Mouse (Mus musculus): ENCODE measurements at regions not wholly inside any gene's neighbourhood (a gene's known extent, or its start where the extent isn't known, plus 50 kb on each side); places are given as distances from the start of the nearest gene placed in this dataset.

DNA sequence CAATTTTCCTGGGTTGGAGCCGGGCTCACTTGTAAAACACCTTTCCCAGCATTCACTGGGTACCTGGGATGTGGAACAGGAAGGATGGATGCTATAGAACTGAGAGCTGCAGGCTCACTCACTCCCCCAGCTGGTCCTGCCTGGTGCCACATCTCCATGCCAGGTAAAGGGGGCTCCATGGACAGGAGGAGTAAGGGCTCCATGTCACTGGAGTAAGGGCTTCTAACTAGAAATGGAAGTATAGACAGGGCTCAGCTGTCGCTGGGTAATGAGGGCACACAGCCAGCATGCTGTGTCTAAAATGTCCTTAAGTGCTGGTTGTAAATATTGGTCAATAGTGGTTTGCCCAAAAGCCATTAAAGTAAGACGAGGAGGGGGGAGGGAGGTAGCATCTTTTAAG is 99.4 kb upstream of the Gpr12 start:
- no peak for DNase-seq (ENCODE audit: low spot score)
- intact Hi-C loops (cut with DNase I) = no loop called here

DNA sequence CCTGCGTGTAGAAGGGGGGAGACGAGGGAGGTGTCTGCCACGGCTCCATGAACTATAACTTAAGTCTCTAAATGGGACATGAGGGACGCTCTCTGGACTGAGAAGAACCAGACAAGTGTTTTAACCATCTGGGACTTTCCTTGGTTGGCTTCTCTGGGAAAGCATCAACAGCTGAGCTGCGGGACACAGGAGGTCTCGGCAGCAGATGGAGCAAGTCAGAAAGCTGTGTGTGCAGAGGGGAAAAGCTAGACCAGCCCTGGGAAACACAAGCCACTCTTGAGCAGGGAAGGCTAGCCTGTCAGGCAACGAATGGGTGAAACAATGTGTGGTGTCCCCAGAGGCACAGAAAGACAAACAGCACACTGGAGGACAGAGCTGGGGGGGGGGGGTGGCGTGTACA is 98.5 kb upstream of the Gpr12 start:
- intact Hi-C loops (cut with DNase I) = no loop called here
- DNase-seq (ENCODE audit: low spot score) = no peak

DNA sequence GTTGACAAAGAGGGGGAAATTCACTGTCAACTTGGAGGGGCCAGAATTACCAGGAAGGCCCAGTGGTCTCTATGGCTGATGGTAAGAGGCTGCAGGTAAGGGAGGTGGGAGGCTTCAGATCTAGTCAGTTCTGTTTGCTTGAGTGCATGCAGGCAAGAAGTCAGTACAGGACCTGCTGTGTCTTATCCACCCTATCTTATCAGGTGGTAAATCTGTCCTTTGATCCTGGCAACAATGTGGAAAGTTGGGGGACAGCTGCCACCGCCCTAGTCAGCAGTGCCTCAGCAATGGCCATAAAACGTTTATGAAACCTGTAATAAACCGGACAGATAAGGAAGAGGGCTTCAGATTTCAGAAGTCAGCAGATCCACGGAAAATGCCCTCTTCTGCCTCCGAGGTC is 97.9 kb upstream of the Gpr12 start:
- intact Hi-C loops (cut with DNase I) = no loop called here
- no peak for DNase-seq (ENCODE audit: low spot score)

DNA sequence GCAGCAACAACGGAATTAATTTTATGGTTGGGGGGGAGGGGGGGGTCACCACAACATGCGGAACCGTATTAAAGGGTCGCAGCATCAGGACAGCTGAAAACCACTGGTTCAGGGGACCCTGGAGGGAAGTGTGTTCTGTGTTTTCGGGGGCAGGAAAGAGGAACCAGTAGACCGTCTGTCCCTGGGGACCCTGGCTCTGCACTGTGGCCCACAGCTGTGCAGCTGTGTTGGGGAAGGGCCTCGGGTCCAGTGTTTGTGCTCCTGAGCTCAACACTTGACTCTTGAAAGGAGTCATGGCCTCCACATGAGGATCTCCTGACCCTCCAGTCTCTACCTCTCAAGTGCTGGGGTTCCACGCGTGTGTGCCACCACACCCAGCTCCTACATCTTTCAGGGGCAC is 96.5 kb upstream of the Gpr12 start:
- intact Hi-C loops (cut with DNase I) = no loop called here
- DNase-seq (ENCODE audit: low spot score) = no peak

DNA sequence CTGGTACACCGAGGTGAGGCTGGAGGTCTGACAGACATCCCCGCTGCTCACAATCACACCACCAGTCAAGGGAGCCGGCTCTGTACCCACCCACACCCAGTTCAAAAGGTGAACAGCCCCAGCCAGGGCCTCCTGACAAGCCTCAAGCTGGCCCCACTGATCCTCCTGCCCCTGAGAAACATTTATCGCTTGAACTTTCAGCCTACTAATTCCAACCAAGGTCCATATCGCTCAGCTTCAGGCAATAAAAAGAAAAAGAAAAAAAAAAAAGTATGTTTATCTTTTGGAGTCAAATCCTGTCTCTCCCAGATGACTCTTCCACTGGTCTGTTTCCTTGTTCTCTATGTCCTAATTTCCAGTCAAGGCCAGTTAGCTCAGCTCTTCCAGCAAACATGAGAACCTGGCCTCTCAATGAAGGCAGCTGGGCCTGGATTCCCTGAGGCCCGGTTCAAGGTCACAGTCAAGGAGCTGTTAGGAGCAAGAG is 94.2 kb upstream of the Gpr12 start:
- intact Hi-C loops (cut with DNase I) = loop anchor here (10.0 kb wide), 2 partner anchors 546 to 636 kb away; no protein-coding TSS in a partner anchor
- no peak for DNase-seq (ENCODE audit: low spot score)

DNA sequence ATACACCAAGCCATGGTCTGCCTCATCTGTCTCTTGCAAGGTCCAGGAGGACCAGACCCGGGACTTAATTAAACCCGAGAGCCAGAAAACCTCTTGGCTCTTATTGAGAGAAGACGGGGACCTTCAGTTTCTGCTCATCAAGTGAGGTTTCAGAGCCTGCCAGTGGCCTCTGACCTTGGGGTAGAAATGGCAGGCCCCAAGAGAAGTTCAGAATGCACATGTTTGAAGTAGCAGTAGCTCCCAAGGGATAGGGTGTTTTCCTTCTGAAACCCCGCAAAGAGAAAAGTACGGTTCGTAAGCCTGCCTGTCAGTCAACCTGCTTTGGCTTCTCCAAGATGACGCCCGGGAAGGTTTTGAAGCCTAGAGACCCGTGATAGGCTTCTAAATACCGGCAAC is 93.7 kb upstream of the Gpr12 start:
- intact Hi-C loops (cut with DNase I) = loop anchor here (10.0 kb wide), 2 partner anchors 546 to 636 kb away; no protein-coding TSS in a partner anchor
- DNase-seq (ENCODE audit: low spot score) = no peak

DNA sequence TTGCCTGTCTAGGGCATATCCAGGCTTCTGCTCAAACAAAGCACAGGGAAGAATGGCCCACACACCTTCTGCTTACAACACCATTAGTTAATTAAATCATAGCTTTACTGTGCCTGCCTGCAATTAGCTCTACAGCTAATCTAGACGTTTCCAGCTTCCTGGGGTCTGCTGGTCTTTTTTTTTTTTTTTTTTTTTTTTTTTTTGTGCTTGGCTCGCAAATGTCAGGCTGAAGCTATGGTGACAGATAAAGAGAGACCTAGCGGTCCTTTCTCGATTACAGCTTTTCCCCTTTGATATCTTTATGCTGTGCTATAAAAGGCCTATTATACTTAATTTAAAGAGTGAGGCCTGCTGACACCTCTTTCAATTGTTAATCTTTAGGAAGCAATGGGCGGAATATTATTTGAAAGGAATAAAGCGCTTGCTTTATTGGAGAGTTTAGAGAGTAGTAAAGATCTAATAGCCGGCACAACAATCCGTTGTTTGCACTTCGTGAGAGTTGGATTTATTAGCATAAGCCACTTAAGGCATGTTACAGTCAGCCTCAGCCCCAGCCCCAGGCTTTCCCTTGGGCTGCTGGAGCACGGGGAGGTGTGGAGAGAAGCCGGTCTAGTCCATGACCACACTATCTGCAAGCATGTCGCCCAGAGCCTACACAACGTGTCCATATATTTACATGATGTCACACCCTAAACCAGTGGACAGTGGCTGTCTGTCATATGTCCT is 93.2 kb upstream of the Gpr12 start:
- no peak for DNase-seq (ENCODE audit: low spot score)
- intact Hi-C loops (cut with DNase I) = loop anchor here (10.0 kb wide), 2 partner anchors 547 to 637 kb away; no protein-coding TSS in a partner anchor

DNA sequence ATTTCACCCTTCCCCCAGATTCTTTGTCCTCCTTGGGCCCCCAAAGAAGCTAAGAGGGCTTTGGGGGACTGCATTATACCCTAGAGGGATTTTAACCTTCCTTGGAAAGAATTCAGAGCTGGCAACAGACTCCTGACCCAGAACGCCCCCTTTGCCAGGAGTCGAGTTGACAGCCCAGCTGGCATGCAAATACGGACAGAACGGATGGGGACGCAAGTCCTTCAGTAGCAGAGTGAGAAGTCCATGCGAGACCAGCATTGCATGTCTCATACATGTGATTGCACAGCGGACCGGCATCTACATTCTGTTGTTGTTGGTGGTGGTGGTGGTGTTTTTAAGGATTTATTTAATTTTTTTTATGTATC is 92.1 kb upstream of the Gpr12 start:
- no peak for DNase-seq (ENCODE audit: low spot score)
- intact Hi-C loops (cut with DNase I) = loop anchor here (10.0 kb wide), 2 partner anchors 548 to 638 kb away; no protein-coding TSS in a partner anchor

DNA sequence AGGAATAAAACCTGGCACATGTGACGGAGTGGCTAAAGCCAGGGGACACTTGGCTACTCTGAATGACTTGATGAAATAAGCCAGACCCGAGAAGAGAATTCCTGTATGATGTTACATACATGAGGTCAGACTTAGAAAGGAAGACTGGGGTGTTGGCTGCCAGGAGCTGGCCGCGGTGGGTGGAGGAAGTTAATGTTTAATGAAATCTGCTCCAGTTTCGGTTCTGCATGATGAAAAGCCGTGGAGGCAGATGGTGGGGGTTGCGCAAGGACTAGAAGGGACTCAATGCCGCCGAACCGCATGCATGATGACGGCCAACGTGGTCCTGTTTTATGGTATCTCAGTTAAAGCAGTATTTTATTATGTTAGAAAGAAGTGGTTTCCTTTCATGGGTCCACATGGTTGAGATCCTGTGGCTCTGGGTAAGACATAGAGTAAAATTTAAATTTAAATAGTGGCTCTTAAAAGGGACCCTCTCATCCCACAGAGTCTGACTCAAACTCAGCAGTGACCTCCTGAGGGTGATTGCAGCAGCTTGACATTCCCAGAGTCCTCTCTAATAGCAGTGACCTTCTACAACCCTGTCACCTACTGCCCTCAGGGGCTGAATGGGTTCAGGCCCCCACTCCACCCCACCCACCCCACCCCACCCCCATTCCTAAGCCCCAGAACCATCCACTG is 91.6 kb upstream of the Gpr12 start:
- intact Hi-C loops (cut with DNase I) = loop anchor here (10.0 kb wide), 2 partner anchors 548 to 638 kb away; no protein-coding TSS in a partner anchor
- DNase-seq (ENCODE audit: low spot score) = peak; percentile 62

DNA sequence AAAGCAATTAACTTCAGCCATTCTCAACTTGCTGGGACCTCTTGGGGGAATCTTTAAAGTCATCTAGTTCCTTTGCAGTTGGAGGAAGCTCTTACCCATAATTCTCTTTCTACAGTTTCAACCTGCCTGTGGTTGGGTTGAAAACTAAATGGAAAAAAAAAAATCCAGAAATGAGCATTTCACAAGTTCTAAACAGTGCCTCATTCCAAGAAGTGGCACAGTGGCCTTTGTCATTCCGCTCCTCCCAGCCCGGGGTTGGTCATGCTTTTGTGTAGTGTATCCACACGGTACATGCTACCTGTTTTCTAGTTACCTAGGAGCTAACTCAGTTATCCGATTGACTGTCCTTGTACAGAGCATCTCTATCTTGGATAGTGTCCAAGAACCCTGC is 90.8 kb upstream of the Gpr12 start:
- DNase-seq (ENCODE audit: low spot score) = no peak
- intact Hi-C loops (cut with DNase I) = loop anchor here (1.0 to 10.0 kb wide), 3 partner anchors 228 to 639 kb away; no protein-coding TSS in a partner anchor

DNA sequence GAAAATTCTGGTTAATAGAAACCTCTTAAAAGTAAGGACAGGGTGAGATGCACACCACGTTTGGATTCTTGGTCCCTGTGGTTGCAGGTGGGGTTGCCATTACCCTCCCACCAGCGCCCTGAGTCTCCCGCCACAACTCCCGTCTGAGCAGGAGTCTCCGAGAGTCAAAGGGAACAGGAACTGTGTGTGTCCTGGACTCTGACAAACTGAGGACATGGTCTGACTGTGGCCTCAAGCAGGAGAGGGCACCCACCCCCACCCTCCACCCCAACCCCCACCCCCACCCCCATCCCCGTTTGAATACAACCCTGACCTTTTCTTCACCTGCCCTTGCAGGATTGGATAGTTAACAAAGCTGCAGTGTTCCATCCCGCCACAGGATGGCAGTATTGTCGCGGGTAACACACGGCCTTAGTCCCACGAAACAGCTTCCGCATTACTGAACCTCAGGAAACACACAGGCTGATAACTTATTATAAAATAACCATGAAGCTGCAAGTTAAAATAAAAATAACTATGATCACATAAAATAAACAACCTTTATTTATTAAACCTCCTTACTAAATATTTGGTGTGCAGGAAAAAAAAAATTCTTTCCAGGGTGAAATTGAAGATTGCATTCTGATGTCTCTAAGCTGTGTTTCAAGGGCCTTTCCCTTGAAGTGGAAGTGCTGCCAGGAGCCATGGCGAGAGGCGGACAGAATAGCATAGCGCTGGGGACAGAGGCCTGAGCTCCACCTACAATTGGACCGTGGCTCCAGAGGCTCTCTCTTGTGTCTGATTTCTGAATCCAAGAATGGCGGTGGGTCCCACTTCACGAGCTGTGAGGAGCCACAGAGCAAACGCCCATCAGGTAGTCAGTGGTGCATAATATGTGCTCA is 90.2 kb upstream of the Gpr12 start:
- peak; percentile 31 for DNase-seq (ENCODE audit: low spot score)
- intact Hi-C loops (cut with DNase I) = loop anchor here (1.0 to 10.0 kb wide), 3 partner anchors 229 to 640 kb away; no protein-coding TSS in a partner anchor

DNA sequence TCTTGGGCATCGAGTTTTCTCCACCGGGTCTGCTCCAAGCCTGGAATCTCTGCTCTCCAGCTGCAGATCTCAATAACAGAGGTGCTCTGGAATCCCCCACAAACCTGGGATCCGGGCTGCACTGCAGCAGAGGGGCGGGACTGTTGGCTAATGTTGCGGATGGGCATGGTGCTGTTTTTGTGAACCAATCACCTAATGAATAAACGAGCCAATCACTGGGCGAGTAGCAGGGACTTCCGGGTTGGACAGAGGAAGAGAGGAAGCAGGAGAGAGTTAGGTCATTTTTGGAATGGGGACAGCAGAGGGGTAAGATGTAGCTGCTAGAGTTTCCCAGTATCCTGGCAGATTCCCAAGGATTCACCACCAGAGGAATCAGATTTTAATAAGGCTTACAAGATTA is 76.7 kb upstream of the Gpr12 start:
- no peak for DNase-seq (ENCODE audit: low spot score)
- intact Hi-C loops (cut with DNase I) = no loop called here

DNA sequence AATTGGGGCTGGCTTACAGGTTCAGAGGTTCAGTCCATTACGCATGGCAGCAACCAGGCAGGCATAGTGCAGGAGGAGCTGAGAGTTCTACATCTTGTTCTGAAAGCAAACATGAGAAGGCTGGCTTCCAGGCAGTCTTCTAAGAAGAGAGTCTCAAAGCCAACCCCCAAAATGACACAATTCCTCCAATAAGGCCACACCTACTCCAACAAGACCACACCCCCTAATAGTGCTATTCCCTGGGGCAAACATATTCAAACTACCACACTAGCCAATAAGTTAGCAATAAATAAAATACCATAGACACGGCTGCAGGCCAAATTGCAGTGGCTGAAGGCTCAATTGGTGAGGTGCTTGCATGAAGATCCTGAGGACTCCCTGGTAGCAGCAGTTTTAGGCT is 72.2 kb upstream of the Gpr12 start:
- DNase-seq (ENCODE audit: low spot score) = no peak
- intact Hi-C loops (cut with DNase I) = no loop called here

DNA sequence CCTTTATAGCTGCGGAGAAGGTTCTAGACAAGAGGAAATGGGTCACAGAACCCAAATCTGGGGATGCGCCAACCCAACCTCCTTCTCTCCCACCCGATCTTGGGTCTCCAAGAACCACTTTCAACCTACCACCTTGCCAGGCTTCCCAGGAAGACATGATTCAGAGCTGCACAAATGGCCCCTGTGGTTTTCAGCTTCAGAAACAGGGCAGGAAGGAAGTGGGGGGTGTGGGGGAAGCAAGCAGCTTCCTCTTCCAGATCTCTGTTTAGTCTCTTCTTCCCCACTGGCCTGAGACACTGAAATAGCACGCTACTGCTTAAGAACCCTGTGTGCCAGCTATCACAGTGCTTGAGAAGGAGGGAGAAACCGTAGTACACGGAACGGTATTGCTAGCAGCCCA is 70.4 kb upstream of the Gpr12 start:
- no peak for DNase-seq (ENCODE audit: low spot score)
- intact Hi-C loops (cut with DNase I) = no loop called here

DNA sequence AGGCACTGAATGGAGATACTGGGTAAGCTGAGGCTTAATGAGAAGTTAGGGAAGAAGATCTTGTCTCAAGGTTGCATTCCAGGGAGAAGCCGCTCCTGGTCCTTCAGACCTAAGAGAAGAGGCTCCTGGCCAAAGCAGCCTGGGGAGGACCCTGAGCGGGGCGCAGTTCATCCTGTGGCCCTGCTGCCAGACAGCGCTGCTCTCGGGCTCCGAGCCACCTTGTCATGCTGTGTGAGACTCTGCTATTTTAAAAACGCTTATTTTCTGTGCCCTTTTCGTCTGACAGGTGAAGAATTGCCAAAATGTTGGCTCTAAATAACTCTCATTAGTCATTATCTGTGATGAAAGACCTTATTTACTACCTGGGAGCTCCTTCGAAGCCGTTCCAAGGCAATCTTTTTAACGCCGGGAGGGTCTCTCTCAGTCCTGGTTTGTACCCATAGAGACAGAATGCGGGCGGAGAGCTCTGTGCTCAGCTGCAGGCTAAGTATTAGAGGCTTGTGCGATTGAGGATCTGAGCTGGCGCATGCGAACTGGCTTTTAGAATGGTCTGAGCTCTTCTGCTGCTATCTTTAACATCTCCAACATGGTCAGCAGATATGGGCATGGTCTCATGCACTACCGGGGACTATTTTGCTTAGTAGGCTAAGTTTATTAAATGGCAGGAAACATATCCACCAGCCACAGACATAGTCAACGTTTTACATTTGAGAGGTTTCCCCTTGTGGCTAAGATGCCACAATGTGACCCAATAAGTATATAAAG is 68.8 kb upstream of the Gpr12 start:
- no peak for DNase-seq (ENCODE audit: low spot score)
- intact Hi-C loops (cut with DNase I) = no loop called here

DNA sequence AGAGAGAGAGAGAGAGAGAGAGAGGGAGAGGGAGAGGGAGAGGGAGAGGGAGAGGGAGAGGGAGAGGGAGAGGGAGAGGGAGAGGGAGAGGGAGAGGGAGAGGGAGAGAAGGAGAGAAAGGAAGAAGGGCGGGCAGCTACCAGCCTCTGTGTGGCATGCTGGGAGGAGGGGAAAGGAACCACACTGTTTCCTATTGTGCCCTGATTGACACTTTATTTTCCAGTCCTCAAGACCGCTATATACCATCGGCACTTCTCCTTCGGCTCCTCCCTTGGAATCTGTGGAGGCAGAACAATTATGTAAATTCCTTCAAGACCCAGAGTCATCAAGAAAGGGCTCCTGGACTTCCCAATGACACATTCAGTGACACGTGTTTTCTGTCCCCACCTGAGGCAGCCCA is 67.8 kb upstream of the Gpr12 start:
- intact Hi-C loops (cut with DNase I) = no loop called here
- no peak for DNase-seq (ENCODE audit: low spot score)

DNA sequence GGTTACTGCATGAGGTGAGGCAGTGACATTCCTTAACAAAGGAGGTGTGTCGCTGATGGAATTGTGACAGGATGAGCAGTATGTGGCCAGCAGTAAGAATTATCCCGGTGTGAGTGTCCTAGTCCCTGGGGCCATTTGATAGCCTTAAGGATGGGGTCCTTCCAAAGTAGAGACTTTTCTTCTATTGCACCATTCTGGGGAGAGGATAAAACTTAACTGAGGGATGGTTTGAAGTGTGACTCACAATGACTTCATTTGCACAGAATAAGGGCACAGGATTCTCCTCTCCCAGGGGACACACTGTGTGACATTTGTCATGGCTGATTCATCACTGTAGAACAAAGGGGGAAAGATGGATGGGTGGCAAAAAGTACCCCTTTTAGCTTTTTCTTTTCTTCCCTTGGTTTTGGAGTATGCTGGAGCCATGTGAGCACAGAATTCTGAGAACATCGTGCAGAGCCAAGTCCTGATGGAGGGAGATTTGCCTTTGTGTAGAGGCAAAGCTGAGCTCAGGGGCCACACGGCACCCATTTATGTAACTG is 63.6 kb upstream of the Gpr12 start:
- intact Hi-C loops (cut with DNase I) = no loop called here
- no peak for DNase-seq (ENCODE audit: low spot score)

DNA sequence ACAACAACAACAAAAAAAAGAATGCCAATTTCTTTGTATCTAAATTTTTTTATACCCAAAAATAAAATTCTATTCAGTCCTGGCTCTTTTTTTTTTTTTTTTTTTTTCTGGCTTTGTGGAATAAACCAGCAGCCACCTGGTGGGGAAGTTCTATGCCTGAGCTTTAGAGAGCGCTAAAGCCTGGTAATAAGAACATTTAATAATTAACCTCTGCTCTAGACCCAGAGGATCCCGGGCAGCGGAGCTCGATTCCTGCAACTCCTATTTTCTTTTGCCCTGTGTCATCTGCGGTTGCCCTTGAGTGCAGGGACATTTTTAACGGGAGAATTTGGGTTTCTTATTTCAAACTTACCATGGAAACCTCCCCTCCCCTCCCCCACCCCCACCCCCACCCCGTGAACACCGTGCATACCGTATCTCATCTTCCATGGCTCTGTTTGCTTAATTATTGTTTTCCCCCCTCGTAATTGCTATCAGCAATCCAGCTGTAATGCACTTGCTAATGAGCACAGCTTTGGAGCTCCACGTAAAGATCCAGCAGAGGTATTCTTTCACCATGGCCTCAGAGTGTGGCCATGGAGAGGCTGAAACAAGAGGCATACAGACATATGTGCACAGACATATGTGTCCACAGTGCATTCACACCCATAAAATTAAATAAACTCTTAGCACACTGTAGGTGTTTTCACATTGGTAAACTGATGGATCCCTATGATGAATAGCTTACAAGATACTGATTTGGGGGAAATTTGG is 62.8 kb upstream of the Gpr12 start:
- intact Hi-C loops (cut with DNase I) = no loop called here
- DNase-seq (ENCODE audit: low spot score) = no peak

DNA sequence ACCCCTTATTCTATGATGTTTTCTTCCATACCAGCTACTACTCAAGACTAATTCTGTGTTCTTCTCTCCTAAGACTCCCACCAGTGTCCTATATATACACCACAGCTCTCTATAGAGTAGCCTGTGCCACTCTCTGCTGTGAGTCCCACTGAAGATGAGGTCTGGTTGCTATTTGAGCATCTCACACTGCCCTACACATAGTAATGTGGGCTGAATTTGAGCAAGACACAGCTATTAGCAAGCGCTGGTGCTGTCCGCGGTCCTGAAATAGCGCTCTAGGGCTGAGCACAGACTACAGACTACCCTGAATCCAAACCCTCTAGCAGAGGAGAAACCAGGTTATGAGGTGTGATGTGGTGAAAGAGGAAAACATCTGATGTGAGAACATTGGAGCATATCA is 59.5 kb upstream of the Gpr12 start:
- DNase-seq (ENCODE audit: low spot score) = no peak

More for the DNA sequence above, 59.5 kb upstream of the Gpr12 start:
- intact Hi-C loops (cut with DNase I) = no loop called here

Measured in heart, postnatal 25 days (tissue).